10 mouse cellular contexts compared by ENCODE assay signal in the genomic region with DNA sequence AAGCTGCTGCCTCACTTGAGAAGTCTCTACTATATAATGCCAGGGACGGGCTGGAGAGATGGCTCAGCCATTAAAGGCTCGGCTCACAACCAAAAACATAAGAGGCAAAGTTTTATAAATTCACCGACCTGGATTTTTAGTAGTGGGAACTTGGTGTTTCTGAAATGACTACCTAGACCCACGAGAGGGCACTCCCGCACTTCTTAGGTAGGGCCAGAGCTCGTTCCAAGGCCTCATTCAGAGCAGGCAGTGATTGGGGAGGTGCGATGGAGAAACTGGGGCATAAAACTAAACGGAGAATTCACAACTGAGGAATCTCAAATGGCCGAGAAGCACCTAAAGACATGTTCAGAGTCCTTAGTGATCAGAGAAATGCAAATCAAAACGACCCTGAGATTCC.
DNase-seq lines count a peak whose midpoint lies in the region; ATAC-seq and TF ChIP-seq lines count a peak whose summit lies in the region.
"Had no signal": no experiment of that assay in that cellular context is flagged by ENCODE, and none has a peak within 500 bp of the region (broad histone marks: within the 10 kb centered on the region; RNA-seq: fewer than 3 reads in every experiment).

No protein-coding gene starts in this region.

- no peaks in the 10 kb centered on the region for H3K4me1 ChIP-seq in heart, postnatal 0 days (ENCODE audit: control insufficient read depth, insufficient read depth)
- H3K4me1 ChIP-seq: limb, embryonic 15.5 days had no signal

- no peak overlapping the region for H3K4me2 ChIP-seq in heart, postnatal 0 days (ENCODE audit: low read depth, low read length)
- H3K4me2 ChIP-seq: limb, embryonic 15.5 days had no signal

- peak; percentile 61 for TF ChIP-seq CTCF in heart, postnatal 0 days (IDR thresholded peaks at IDR 0.05; ENCODE audit: low read depth)

- H3K27me3 ChIP-seq in heart, postnatal 0 days (ENCODE audit: control insufficient read depth, insufficient read depth, low read length): no peaks in the 10 kb centered on the region
- H3K27me3 ChIP-seq: limb, embryonic 15.5 days had no signal

- WGBS in heart, postnatal 0 days: 17% methylated on average over 10 of the region's 10 CpGs

- no peak for ATAC-seq in heart, postnatal 0 days (ENCODE audit: insufficient read depth, low read depth)
- ATAC-seq in erythroblast, adult 5-6 weeks (replicated peaks; ENCODE audit: low FRiP score, poor library complexity, severe bottlenecking): no peak

- intact Hi-C loops in heart, postnatal 25 days (cut with DNase I): loop anchor here (5.0 kb wide), 1 partner anchor 117 kb away; no protein-coding TSS in a partner anchor
- intact Hi-C loops in left cerebral cortex, postnatal 36 days (cut with DNase I): loop anchor here (5.0 kb wide), 1 partner anchor 117 kb away; no protein-coding TSS in a partner anchor

- H3K4me3 ChIP-seq in heart, postnatal 0 days (ENCODE audit: low read depth, low read length): no peak overlapping the region
- H3K4me3 ChIP-seq: limb, embryonic 15.5 days had no signal

- DNase-seq in heart, postnatal 0 days (ENCODE audit: low spot score): peak; percentile 14
- no peak for DNase-seq in heart, postnatal 25 days (ENCODE audit: low spot score)
- DNase-seq in R1 (ENCODE audit: low read depth, low spot score): peak; percentile 38
- peak; percentile 79 for DNase-seq in embryo, embryonic 10.5 days (ENCODE audit: low spot score)
- peak; percentile 18 for DNase-seq in induced T-regulatory cell, adult 2 months (ENCODE audit: low read depth)
- DNase-seq in left cerebral cortex, postnatal 36 days (ENCODE audit: low spot score in 2 of 2): peak; percentile 25 to 49
- peak; percentile 39 for DNase-seq in ovary, postnatal 36 days (ENCODE audit: low spot score)

- no peaks in the 10 kb centered on the region for H3K9me3 ChIP-seq in heart, postnatal 0 days (replicated peaks; ENCODE audit: control insufficient read depth, low read length)
- H3K9me3 ChIP-seq: limb, embryonic 15.5 days had no signal

- H3K27ac ChIP-seq in heart, postnatal 0 days (ENCODE audit: low read depth): no peak overlapping the region
- H3K27ac ChIP-seq: limb, embryonic 15.5 days had no signal

- no peaks in the 10 kb centered on the region for H3K36me3 ChIP-seq in heart, postnatal 0 days (replicated peaks; ENCODE audit: control insufficient read depth, insufficient read depth, low read length)
- H3K36me3 ChIP-seq: G1E; limb, embryonic 15.5 days had no signal

- no peak for TF ChIP-seq EP300 in heart, postnatal 0 days (IDR thresholded peaks at IDR 0.05; ENCODE audit: low read depth)

- H3K9ac ChIP-seq in heart, postnatal 0 days (replicated peaks; ENCODE audit: low read depth, low read length): no peak overlapping the region
- H3K9ac ChIP-seq: limb, embryonic 15.5 days had no signal
